Mouse (Mus musculus) liver, embryonic 16.5 days (tissue): ENCODE results near the gene Psmd11. TPM values are rescaled to one million over a fixed set of nuclear protein-coding genes. Genes with fewer than 3 reads are reported as not detected.

Experiments used
- ATAC-seq: fragments of 200-750 bp; cut with Nextera tagmentation; 2 replicates; pipeline ENCODE4 v1.8.0; 2017; ENCODE audit warnings: low read depth, mild to moderate bottlenecking, moderate number of reproducible peaks, moderate library complexity
- H3K27ac ChIP-seq: fragments of 300-500 bp; sonication (generic); 2 replicates; pipeline ENCODE4 v1.5.1; 2014; ENCODE audit warnings: mild to moderate bottlenecking, low read length
- H3K27me3 ChIP-seq: fragments of 300-500 bp; sonication (generic); 2 replicates; pipeline ENCODE4 v1.6.1; 2014; ENCODE audit warnings: low read depth, low read length, mixed read lengths; ENCODE audit not compliant: control insufficient read depth, insufficient read depth
- H3K36me3 ChIP-seq: fragments of 300-500 bp; sonication (generic); 2 replicates; pipeline ENCODE4 v1.6.1; 2014; ENCODE audit warnings: mild to moderate bottlenecking; ENCODE audit not compliant: control insufficient read depth, insufficient read depth
- H3K4me1 ChIP-seq: fragments of 300-500 bp; sonication (generic); 2 replicates; pipeline ENCODE4 v1.6.1; 2014; ENCODE audit warnings: low read depth, low read length, mixed read lengths; ENCODE audit not compliant: control insufficient read depth
- H3K4me2 ChIP-seq: fragments of 300-500 bp; sonication (generic); 2 replicates; pipeline ENCODE4 v1.6.1; 2014; ENCODE audit warnings: low read depth, low read length, mixed read lengths
- H3K4me3 ChIP-seq: fragments of 300-500 bp; sonication (generic); 2 replicates; pipeline ENCODE4 v1.5.1; 2014; ENCODE audit warnings: low read depth, mild to moderate bottlenecking, low read length
- H3K9ac ChIP-seq: fragments of 300-500 bp; sonication (generic); 2 replicates; pipeline ENCODE4 v1.6.1; 2014; ENCODE audit warnings: low read depth, low read length
- H3K9me3 ChIP-seq: fragments of 300-500 bp; sonication (generic); replicated peaks from 2 replicates; pipeline ENCODE4 v1.6.1; 2016; ENCODE audit warnings: low read length; ENCODE audit not compliant: control insufficient read depth
- WGBS: fragments of 180-500 bp; shearing (Covaris S2); extraction: QIAGEN DNeasy Blood & Tissue Kit; methylation state at CpG from one replicate; pipeline ENCODE4 v1.1.7; 2014; ENCODE audit not compliant: insufficient replicate concordance; 5-methylcytosine and 5-hydroxymethylcytosine counted together
- polyA plus RNA-seq: library from polyadenylated mRNA; unstranded; fragments of >200 nt; fragmentation: Nextera tagmentation; extraction: Ambion mirVana; gene quantifications from 2 replicates; pipeline ENCODE4 v1.2.1, GENCODE M21; 2015

The Psmd11 gene
- polyA plus RNA-seq, 1 experiment from 2014 or later: 141 TPM

GRCm38 (mm10) chr11:80490831-80491230, 62.4 kb downstream of the Psmd11 start:
- WGBS: 69% methylated on average over 10 of the region's 10 CpGs
- Histone ChIP-seq H3K9me3 (no peaks in the 10 kb centered on the region), H3K4me1 (no peaks in the 10 kb centered on the region), H3K4me3 (no peak overlapping the region), H3K4me2 (no peak overlapping the region), H3K9ac (no peak overlapping the region), H3K27ac (no peak overlapping the region), H3K36me3 (no peaks in the 10 kb centered on the region), H3K27me3 (no peaks in the 10 kb centered on the region)
- peak; percentile 10; the same call in 1 of the 2 replicates for ATAC-seq

GRCm38 (mm10) chr11:80493186-80493585, 64.8 kb downstream of the Psmd11 start:
- Histone ChIP-seq H3K36me3 (no peaks in the 10 kb centered on the region), H3K4me3 (no peak overlapping the region), H3K27ac (no peak overlapping the region), H3K9me3 (no peaks in the 10 kb centered on the region), H3K9ac (no peak overlapping the region), H3K4me1 (no peaks in the 10 kb centered on the region), H3K27me3 (no peaks in the 10 kb centered on the region), H3K4me2 (no peak overlapping the region)
- WGBS: 80% methylated on average over 5 of the region's 5 CpGs
- ATAC-seq: no peak

DNA sequence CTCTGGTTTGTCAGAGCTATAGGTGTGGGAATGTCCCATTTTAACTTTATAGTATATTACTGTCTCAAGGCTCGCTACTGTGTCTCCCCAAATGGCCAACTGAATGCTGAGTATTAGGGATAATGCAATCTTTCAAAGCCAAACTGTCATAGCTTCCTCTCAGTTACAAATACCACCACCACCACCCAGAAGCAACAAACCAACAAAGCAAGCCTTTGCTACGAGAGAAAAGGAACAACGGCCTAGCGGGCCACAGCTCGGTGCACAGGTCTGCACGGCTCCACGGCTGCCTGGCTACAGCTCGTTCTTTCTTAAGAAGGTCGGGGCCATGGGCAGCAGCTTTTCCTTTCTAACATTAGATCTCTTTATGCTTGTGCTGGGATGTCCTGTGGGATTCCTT, 66.4 kb downstream of the Psmd11 start:
- Histone ChIP-seq H3K4me1 (no peaks in the 10 kb centered on the region; the same call in 1 of the 2 replicates), H3K9me3 (no peaks in the 10 kb centered on the region), H3K27me3 (no peaks in the 10 kb centered on the region), H3K36me3 (no peaks in the 10 kb centered on the region), H3K4me3 (no peak overlapping the region), H3K9ac (no peak overlapping the region), H3K27ac (no peak overlapping the region), H3K4me2 (no peak overlapping the region)
- WGBS: 60% methylated on average over 9 of the region's 9 CpGs
- ATAC-seq: no peak

DNA sequence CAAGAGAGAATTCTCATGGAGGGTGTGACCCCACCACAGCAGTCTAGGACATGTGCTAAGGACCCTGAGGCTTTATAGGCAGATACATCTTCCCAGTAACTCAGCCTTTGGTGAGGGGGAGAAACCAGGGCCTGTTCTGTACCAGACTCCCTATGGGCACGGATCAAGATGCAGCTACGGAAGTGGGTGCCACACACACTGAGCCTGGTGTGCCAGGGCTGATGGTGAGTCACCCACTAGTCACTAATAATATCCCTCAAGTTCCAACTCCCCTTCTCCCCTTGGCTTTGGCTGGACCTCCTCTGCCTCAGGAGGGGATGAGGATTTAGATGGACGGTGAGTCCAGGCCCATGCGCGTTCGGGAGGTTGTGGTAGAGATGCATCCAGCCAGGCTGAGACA, 67.6 kb downstream of the Psmd11 start:
- 78% methylated on average over 6 of the region's 6 CpGs for WGBS
- Histone ChIP-seq H3K4me1 (no peaks in the 10 kb centered on the region; the same call in 1 of the 2 replicates), H3K27ac (no peak overlapping the region), H3K9ac (no peak overlapping the region), H3K9me3 (no peaks in the 10 kb centered on the region), H3K4me2 (no peak overlapping the region), H3K27me3 (no peaks in the 10 kb centered on the region), H3K36me3 (no peaks in the 10 kb centered on the region), H3K4me3 (no peak overlapping the region)
- no peak for ATAC-seq

DNA sequence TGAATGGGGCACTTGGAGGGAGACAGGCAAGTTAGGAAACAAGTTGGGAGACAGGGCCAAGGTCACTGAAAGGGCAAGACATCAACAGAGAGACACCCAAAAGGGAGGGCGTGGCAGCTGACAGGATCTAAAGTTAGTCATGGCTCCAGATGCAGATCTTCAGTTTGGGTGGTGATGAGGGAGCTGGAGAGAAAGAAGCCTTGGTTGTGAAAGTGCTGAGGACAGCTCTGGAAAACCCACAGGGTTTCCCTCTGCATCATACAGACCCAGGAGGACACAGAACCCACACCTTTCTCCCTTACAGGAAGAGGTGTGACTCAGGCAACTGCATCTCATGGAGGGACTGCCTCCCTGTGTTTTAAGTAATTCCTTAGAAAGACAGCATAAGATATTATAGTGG, 68.2 kb downstream of the Psmd11 start:
- Histone ChIP-seq H3K27me3 (no peaks in the 10 kb centered on the region), H3K9me3 (no peaks in the 10 kb centered on the region), H3K9ac (no peak overlapping the region), H3K36me3 (no peaks in the 10 kb centered on the region), H3K27ac (no peak overlapping the region), H3K4me3 (no peak overlapping the region), H3K4me1 (no peaks in the 10 kb centered on the region; the same call in 1 of the 2 replicates), H3K4me2 (no peak overlapping the region)
- no peak for ATAC-seq
- WGBS: 80% methylated on average over 1 of the region's 1 CpGs

- Histone ChIP-seq H3K36me3 (no peaks in the 10 kb centered on the region), H3K9ac (no peak overlapping the region), H3K27me3 (no peaks in the 10 kb centered on the region), H3K4me3 (no peak overlapping the region), H3K4me2 (no peak overlapping the region), H3K4me1 (no peaks in the 10 kb centered on the region; the same call in 1 of the 2 replicates), H3K9me3 (no peaks in the 10 kb centered on the region), H3K27ac (no peak overlapping the region)
- ATAC-seq: no peak
- WGBS: 60% methylated on average over 10 of the region's 10 CpGs
Observed at GRCm38 (mm10) chr11:80497225-80497919, 69.0 kb downstream of the Psmd11 start.

- H3K27me3 ChIP-seq: no peaks in the 10 kb centered on the region
- no peaks in the 10 kb centered on the region for H3K9me3 ChIP-seq
- no peak overlapping the region for H3K9ac ChIP-seq
- no peak for ATAC-seq
- no peak overlapping the region for H3K4me2 ChIP-seq
- no peak overlapping the region for H3K4me3 ChIP-seq
- H3K36me3 ChIP-seq: no peaks in the 10 kb centered on the region
- WGBS: 65% methylated on average over 11 of the region's 11 CpGs
- H3K4me1 ChIP-seq: no peaks in the 10 kb centered on the region; the same call in 1 of the 2 replicates
- no peak overlapping the region for H3K27ac ChIP-seq
Observed at GRCm38 (mm10) chr11:80498328-80499070, 70.1 kb downstream of the Psmd11 start.

DNA sequence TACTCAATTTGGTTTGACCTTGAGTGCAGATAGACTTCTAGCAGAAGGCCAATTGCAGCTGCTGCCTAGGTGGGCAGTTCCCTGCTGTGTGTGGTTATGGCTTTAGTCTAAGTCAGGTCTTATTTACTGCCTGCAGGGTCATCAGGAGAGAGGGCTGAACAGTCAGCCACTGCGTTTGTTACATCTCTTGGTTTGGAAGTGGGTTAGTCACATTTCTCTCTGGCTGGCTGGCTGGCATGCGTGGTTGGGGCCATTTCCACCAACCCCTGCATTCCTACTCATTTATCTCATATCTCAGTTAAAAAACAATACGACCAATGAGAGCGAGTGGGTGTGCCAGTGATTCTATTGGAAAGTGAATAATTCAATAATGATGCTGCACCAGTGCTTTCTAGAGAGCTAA, 71.1 kb downstream of the Psmd11 start:
- Histone ChIP-seq H3K36me3 (no peaks in the 10 kb centered on the region), H3K27me3 (no peaks in the 10 kb centered on the region), H3K4me3 (no peak overlapping the region), H3K9me3 (no peaks in the 10 kb centered on the region), H3K27ac (no peak overlapping the region), H3K9ac (no peak overlapping the region), H3K4me1 (no peaks in the 10 kb centered on the region; the same call in 1 of the 2 replicates), H3K4me2 (no peak overlapping the region)
- WGBS: 57% methylated on average over 4 of the region's 4 CpGs
- no peak for ATAC-seq

DNA sequence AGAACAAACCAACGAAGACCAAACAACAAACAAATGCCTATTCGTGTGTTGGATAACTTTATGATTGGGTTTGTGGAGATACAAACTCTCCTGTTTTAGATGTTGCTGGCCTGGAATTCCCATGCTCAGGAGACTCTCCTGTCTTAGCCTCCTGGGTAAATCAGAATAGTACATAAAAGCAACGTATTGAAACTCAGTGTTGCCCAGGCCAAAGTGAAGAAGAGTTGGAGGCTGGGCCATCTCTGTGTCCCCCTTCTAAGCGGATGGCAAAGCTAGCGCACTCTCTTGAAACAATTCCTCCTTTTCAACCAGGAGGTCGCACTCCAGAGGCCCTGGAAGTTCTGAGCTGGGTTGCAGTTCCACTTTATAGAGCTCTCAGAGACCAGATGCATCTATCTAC, 74.9 kb downstream of the Psmd11 start:
- no peak for ATAC-seq
- Histone ChIP-seq H3K4me3 (no peak overlapping the region), H3K9ac (no peak overlapping the region), H3K27me3 (no peaks in the 10 kb centered on the region), H3K4me1 (no peaks in the 10 kb centered on the region; the same call in none of the 2 replicates), H3K4me2 (no peak overlapping the region), H3K27ac (no peak overlapping the region), H3K9me3 (no peaks in the 10 kb centered on the region), H3K36me3 (no peaks in the 10 kb centered on the region)
- WGBS: 73% methylated on average over 6 of the region's 6 CpGs
